Mouse (Mus musculus) heart, adult 2 months (tissue): ENCODE measurements around the gene Larp1. TPM values are rescaled to one million over a fixed set of nuclear protein-coding genes. Genes with fewer than 3 reads are reported as not detected.

Experiments
- DNase-seq, 2 experiments: peaks; one replicate each; pipeline ENCODE4 v3.0.0; 2021
- H3K27ac ChIP-seq: fragments of 200-600 bp; 2 replicates; pipeline ENCODE4 v1.8.1; 2022
- H3K27me3 ChIP-seq: fragments of 200-500 bp; 2 replicates; pipeline ENCODE4 v1.6.1; 2012; ENCODE audit warnings: mild to moderate bottlenecking, low read length, inconsistent platforms, mixed read lengths; ENCODE audit not compliant: control insufficient read depth, insufficient read depth
- H3K36me3 ChIP-seq: fragments of 200-500 bp; 2 replicates; pipeline ENCODE4 v1.6.1; 2012; ENCODE audit warnings: low read length, inconsistent platforms; ENCODE audit not compliant: control insufficient read depth, insufficient read depth
- H3K4me1 ChIP-seq: fragments of 200-500 bp; 2 replicates; pipeline ENCODE4 v1.6.1; 2011; ENCODE audit warnings: low read length; ENCODE audit not compliant: control insufficient read depth, insufficient read depth
- H3K4me3 ChIP-seq: fragments of 200-600 bp; 2 replicates; pipeline ENCODE4 v1.8.1; 2022
- H3K79me2 ChIP-seq: fragments of 200-500 bp; replicated peaks from 2 replicates; pipeline ENCODE4 v1.6.1; 2012; ENCODE audit warnings: mild to moderate bottlenecking, inconsistent platforms, low read length, moderate library complexity, mixed read lengths; ENCODE audit not compliant: control insufficient read depth, insufficient read depth
- H3K9ac ChIP-seq: fragments of 200-500 bp; 2 replicates; pipeline ENCODE4 v1.6.1; 2012; ENCODE audit warnings: low read depth, mild to moderate bottlenecking, control low read depth, inconsistent platforms, low read length, mixed read lengths
- CTCF ChIP-seq: fragments of 200-600 bp; IDR thresholded peaks from 2 replicates; pipeline ENCODE4 v1.8.1; 2022; ENCODE audit warnings: antibody characterized with exemption, mild to moderate bottlenecking, moderate library complexity
- EP300 ChIP-seq: fragments of 200-500 bp; IDR thresholded peaks from 2 replicates; pipeline ENCODE4 v1.6.1; 2011; ENCODE audit warnings: low read depth, low read length, control low read depth; ENCODE audit not compliant: insufficient read depth
- POLR2A ChIP-seq: fragments of 200-500 bp; IDR thresholded peaks from 2 replicates; pipeline ENCODE4 v1.6.1; 2011; ENCODE audit warnings: mild to moderate bottlenecking, low read depth, low read length, control low read depth; ENCODE audit not compliant: insufficient read depth
- WGBS: fragments of 180-500 bp; shearing (Covaris S2); methylation state at CpG from one replicate; pipeline ENCODE4 v1.1.7; 2018; 5-methylcytosine and 5-hydroxymethylcytosine counted together
- intact Hi-C: fragments of 180-260 bp; cut with DNase I; formaldehyde crosslinking; loops from one replicate; pipeline ENCODE4 v1.15.1; 2025
- polyA plus RNA-seq: library from polyadenylated mRNA; depleted of rRNA; stranded (reverse); fragments of >200 nt; gene quantifications from 2 replicates; pipeline ENCODE4 v1.2.3, GENCODE M21; 2012
- total RNA-seq, 2 experiments: library from RNA; stranded (reverse); gene quantifications; 2 replicates each; pipeline ENCODE4 v1.2.3; 2021

Gene Larp1
- total and polyA plus RNA-seq, 3 experiments = 26.5 to 63.4 (median 57.4) TPM

- TF ChIP-seq CTCF (no peak), POLR2A (no peak), EP300 (no peak)
- H3K4me3 ChIP-seq = no peak overlapping the region
- no peak overlapping the region for H3K27ac ChIP-seq
- no peak for DNase-seq
- H3K79me2 ChIP-seq = no peaks in the 10 kb centered on the region
- H3K4me1 ChIP-seq = peaks cover 3% of the 10 kb centered on the region
- no peaks in the 10 kb centered on the region for H3K27me3 ChIP-seq
- intact Hi-C loops = loop anchor here (5.0 kb wide), 1 partner anchor 142 kb away; no protein-coding TSS in a partner anchor
- 90% methylated on average over 4 of the region's 4 CpGs for WGBS
- H3K36me3 ChIP-seq = no peaks in the 10 kb centered on the region
- no peak overlapping the region for H3K9ac ChIP-seq
Observed at GRCm38 (mm10) chr11:58094766-58095165, 85.9 kb downstream of the Larp1 start.

GRCm38 (mm10) chr11:58095561-58095960 is 86.7 kb downstream of the Larp1 start:
- H3K4me1 ChIP-seq = peaks cover 3% of the 10 kb centered on the region
- intact Hi-C loops = loop anchor here (5.0 kb wide), 1 partner anchor 143 kb away; no protein-coding TSS in a partner anchor
- DNase-seq = no peak
- no peak for TF ChIP-seq POLR2A
- no peak for TF ChIP-seq CTCF
- no peak for TF ChIP-seq EP300
- no peak overlapping the region for H3K9ac ChIP-seq
- H3K79me2 ChIP-seq = no peaks in the 10 kb centered on the region
- no peak overlapping the region for H3K27ac ChIP-seq
- H3K27me3 ChIP-seq = no peaks in the 10 kb centered on the region
- no peak overlapping the region for H3K4me3 ChIP-seq
- WGBS = 91% methylated on average over 1 of the region's 1 CpGs
- no peaks in the 10 kb centered on the region for H3K36me3 ChIP-seq

GRCm38 (mm10) chr11:58096160-58096559 is 87.3 kb downstream of the Larp1 start:
- peaks cover 3% of the 10 kb centered on the region for H3K4me1 ChIP-seq
- no peak overlapping the region for H3K4me3 ChIP-seq
- H3K27ac ChIP-seq = no peak overlapping the region
- no peak overlapping the region for H3K9ac ChIP-seq
- H3K36me3 ChIP-seq = no peaks in the 10 kb centered on the region
- no peaks in the 10 kb centered on the region for H3K79me2 ChIP-seq
- 66% methylated on average over 5 of the region's 5 CpGs for WGBS
- intact Hi-C loops = loop anchor here (5.0 kb wide), 1 partner anchor 144 kb away; no protein-coding TSS in a partner anchor
- TF ChIP-seq EP300 (no peak), CTCF (no peak), POLR2A (no peak)
- DNase-seq = peak in 1 of 2 experiments; percentile 23
- no peaks in the 10 kb centered on the region for H3K27me3 ChIP-seq

DNA sequence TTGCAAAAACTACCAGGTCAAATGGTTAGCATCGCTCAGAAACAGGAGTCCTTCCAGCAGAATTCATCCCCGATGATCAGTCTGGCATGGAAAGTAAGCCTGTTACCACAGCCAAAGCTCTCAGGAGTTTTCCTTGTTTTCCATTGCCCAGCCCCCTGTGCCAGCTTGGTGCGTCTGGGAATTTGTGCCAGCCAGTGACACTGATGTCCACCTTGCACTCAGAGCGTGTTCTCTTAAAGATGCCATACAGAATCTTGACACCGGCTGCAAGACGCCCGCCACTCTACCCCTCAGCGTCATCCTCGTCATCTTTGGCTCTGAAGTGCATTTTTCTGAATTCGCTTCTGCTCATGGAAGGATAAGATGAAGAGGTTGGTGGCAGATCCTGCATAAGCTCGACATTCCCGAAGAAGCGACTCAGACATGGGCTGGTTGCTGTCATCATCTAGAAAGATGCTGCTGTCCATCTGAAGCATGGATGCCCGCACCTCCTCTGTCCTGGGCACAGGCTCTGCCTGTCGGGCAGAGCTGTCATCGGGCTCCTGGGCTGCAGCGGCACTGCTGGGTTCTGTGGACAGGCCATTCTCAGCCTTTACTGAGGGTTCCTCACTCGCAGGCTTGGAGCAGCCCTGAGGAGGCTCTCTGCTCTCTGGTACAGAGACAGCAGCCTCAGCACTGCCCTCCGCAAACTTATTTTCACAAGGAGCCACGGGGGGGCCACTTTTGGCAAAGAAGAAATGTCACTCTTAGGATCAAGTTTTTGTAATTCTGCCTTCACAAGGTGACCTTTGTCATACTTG is 88.2 kb downstream of the Larp1 start:
- DNase-seq = peak; percentile 24 to 44
- no peak overlapping the region for H3K27ac ChIP-seq
- peak overlapping the region; percentile 60 for H3K4me3 ChIP-seq
- no peaks in the 10 kb centered on the region for H3K79me2 ChIP-seq
- H3K36me3 ChIP-seq = no peaks in the 10 kb centered on the region
- no peak overlapping the region; the same call in 1 of the 2 replicates for H3K9ac ChIP-seq
- TF ChIP-seq POLR2A (no peak), EP300 (no peak), CTCF (no peak)
- H3K27me3 ChIP-seq = no peaks in the 10 kb centered on the region
- H3K4me1 ChIP-seq = peaks cover 3% of the 10 kb centered on the region
- intact Hi-C loops = loop anchor here (5.0 kb wide), 1 partner anchor 145 kb away; no protein-coding TSS in a partner anchor
- WGBS = 46% methylated on average over 20 of the region's 20 CpGs

DNA sequence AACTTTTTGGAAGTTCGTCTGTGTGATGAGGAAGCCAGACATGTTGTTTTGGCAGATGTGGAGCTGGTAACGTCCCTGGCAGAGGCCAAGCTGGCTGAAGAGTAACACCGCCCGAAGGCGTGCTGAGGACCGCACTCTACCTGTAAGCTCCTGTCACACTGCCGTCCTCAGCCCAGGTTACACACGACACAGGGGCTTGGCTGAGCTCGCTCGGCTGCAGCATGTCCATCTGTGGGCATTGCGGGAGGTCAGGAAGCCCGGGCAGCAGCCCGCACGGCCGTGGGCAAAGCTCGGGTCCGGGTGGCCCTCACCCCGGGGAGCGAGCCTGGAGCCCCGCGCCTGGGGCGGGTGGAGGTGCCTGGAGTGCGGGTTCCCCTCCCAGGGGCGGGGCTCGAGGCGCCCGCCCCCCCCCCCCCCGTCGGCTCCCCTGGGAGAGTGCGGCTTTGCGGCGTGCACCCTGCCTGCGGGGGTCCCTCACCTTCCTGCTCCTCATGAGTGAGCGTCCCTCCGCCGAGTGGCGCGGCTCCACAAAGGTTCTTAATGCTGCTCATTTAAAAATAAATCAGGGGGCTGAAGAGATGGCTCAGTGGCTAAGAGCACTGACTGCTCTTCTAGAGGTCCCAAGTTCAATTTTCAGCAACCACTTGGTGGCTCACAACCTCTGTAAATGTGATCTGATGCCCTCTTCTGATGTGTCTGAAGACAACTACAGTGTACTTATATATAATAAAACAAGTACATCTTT is 88.9 kb downstream of the Larp1 start:
- no peaks in the 10 kb centered on the region for H3K27me3 ChIP-seq
- DNase-seq = peak; percentile 29 to 48
- WGBS = 1% methylated on average over 33 of the region's 38 CpGs

More for the DNA sequence above, 88.9 kb downstream of the Larp1 start:
- no peak for TF ChIP-seq EP300
- TF ChIP-seq CTCF = no peak
- no peak for TF ChIP-seq POLR2A
- H3K36me3 ChIP-seq = no peaks in the 10 kb centered on the region
- H3K4me1 ChIP-seq = peaks cover 1% of the 10 kb centered on the region
- H3K4me3 ChIP-seq = peak overlapping the region; percentile 60
- no peaks in the 10 kb centered on the region for H3K79me2 ChIP-seq
- intact Hi-C loops = loop anchor here (5.0 kb wide), 1 partner anchor 145 kb away; no protein-coding TSS in a partner anchor
- H3K27ac ChIP-seq = no peak overlapping the region; the same call in 1 of the 2 replicates
- peak overlapping the region; percentile 68 for H3K9ac ChIP-seq
